Mouse (Mus musculus) bone marrow macrophage, adult 2 months (primary cell): ENCODE measurements around the gene Dennd1a.

Experiments used
- CTCF ChIP-seq: IDR thresholded peaks from 2 replicates; pipeline ENCODE4 v1.5.1; 2012; ENCODE audit warnings: low read depth, mild to moderate bottlenecking, low read length, moderate library complexity
- POLR2A ChIP-seq: IDR thresholded peaks from 2 replicates; pipeline ENCODE4 v1.6.1; 2012; ENCODE audit warnings: mild to moderate bottlenecking, low read depth, low read length, borderline replicate concordance

GRCm38 (mm10) chr2:38280376-38280775 is 6.8 kb downstream of the Dennd1a start:
- TF ChIP-seq CTCF (no peak), POLR2A (no peak)
